In genomic region chr11:120467051-120467735, GRCm38 (mm10) we compare ENCODE assay signal across 8 mouse cellular contexts. TPM values are rescaled to one million over a fixed set of nuclear protein-coding genes. Genes with fewer than 3 reads are reported as not detected.
DNase-seq lines count a peak whose midpoint lies in the region; ATAC-seq and TF ChIP-seq lines count a peak whose summit lies in the region.

Arl16 (minus strand) TSS chr11:120467607.

- no peaks in the 10 kb centered on the region for H3K9me3 ChIP-seq in erythroblast, embryonic 14.5 days (ENCODE audit: control insufficient read depth, low read length)
- H3K9me3 ChIP-seq in heart, embryonic 11.5 days (replicated peaks; ENCODE audit: control insufficient read depth, low read length): no peaks in the 10 kb centered on the region
- no peaks in the 10 kb centered on the region for H3K9me3 ChIP-seq in kidney, embryonic 16.5 days (ENCODE audit: low read length)

- H3K27ac ChIP-seq in heart, embryonic 11.5 days (ENCODE audit: low read depth, low read length): peak within 1 kb of the TSS; percentile 68
- H3K27ac ChIP-seq in kidney, embryonic 16.5 days (ENCODE audit: low read length): peak within 1 kb of the TSS; percentile 76
- H3K27ac ChIP-seq in liver, adult 2 months (replicated peaks; ENCODE audit: insufficient read depth, low read depth, low read length): peak within 1 kb of the TSS; percentile 59

- DNase-seq in brain, embryonic 14.5 days (ENCODE audit: low read depth): peak; percentile 100
- DNase-seq in liver, adult 2 months (ENCODE audit: extremely low read depth, low read depth, low spot score): peak; percentile 94
- DNase-seq in splenic B cell, adult 2 months (ENCODE audit: low read depth, low spot score): peak; percentile 98

- no peaks in the 10 kb centered on the region for H3K27me3 ChIP-seq in C2C12 (ENCODE audit: control insufficient read depth, insufficient read depth, insufficient read length)
- H3K27me3 ChIP-seq in erythroblast, embryonic 14.5 days (ENCODE audit: control insufficient read depth): no peaks in the 10 kb centered on the region
- no peaks in the 10 kb centered on the region for H3K27me3 ChIP-seq in heart, embryonic 11.5 days (ENCODE audit: control insufficient read depth, insufficient read depth, low read length)
- H3K27me3 ChIP-seq in kidney, embryonic 16.5 days (ENCODE audit: insufficient read depth, low read length): no peaks in the 10 kb centered on the region
- no peaks in the 10 kb centered on the region for H3K27me3 ChIP-seq in liver, adult 2 months (ENCODE audit: control insufficient read depth, insufficient read depth, low read length)
- no peaks in the 10 kb centered on the region for H3K27me3 ChIP-seq in myocyte (ENCODE audit: control insufficient read depth, insufficient read depth, insufficient read length)
- no peaks in the 10 kb centered on the region for H3K27me3 ChIP-seq in splenic B cell, adult 2 months (ENCODE audit: control insufficient read depth, insufficient read depth, low read length, poor library complexity, severe bottlenecking)

- peak within 1 kb of the TSS; percentile 89 for H3K9ac ChIP-seq in heart, embryonic 11.5 days (ENCODE audit: low read depth, low read length)
- H3K9ac ChIP-seq in kidney, embryonic 16.5 days (replicated peaks; ENCODE audit: low read length): peak within 1 kb of the TSS; percentile 89
- peak within 1 kb of the TSS; percentile 95 for H3K9ac ChIP-seq in liver, adult 2 months (ENCODE audit: low read depth, low read length)

- H3K4me2 ChIP-seq in heart, embryonic 11.5 days: peak within 1 kb of the TSS; percentile 98
- peak within 1 kb of the TSS; percentile 79 for H3K4me2 ChIP-seq in kidney, embryonic 16.5 days (replicated peaks; ENCODE audit: low read depth, low read length)
- H3K4me2 ChIP-seq in myocyte (ENCODE audit: low read depth): peak within 1 kb of the TSS; percentile 91

- peak; percentile 92; the same call in 1 of the 2 replicates for TF ChIP-seq POLR2A in brain, embryonic 14.5 days (IDR thresholded peaks at IDR 0.05; ENCODE audit: borderline replicate concordance, extremely low read depth, insufficient read depth, insufficient read length, poor library complexity, severe bottlenecking)
- peak; percentile 87 for TF ChIP-seq POLR2A in liver, adult 2 months (IDR thresholded peaks at IDR 0.05; ENCODE audit: extremely low read depth, insufficient read depth, low read length)
- TF ChIP-seq POLR2A in myocyte (IDR thresholded peaks at IDR 0.05; ENCODE audit: insufficient read length, low read depth): peak; percentile 88

- ATAC-seq in heart, embryonic 11.5 days (replicated peaks; ENCODE audit: insufficient number of reproducible peaks, low FRiP score, low TSS enrichment): peak; percentile 99
- peak; percentile 100 for ATAC-seq in kidney, embryonic 16.5 days (ENCODE audit: low FRiP score, low TSS enrichment)

- peak within 1 kb of the TSS; percentile 97 for H3ac ChIP-seq in C2C12 (ENCODE audit: control insufficient read depth, insufficient read length, low read depth)
- H3ac ChIP-seq in myocyte (ENCODE audit: control insufficient read depth, insufficient read length): peak within 1 kb of the TSS; percentile 67

- H3K4me1 ChIP-seq in erythroblast, embryonic 14.5 days (ENCODE audit: control insufficient read depth): peaks cover 38% of the 10 kb centered on the region
- peaks cover 21% of the 10 kb centered on the region for H3K4me1 ChIP-seq in heart, embryonic 11.5 days (ENCODE audit: control insufficient read depth, insufficient read depth, low read length)
- H3K4me1 ChIP-seq in kidney, embryonic 16.5 days (ENCODE audit: insufficient read depth, low read length): peaks cover 19% of the 10 kb centered on the region
- peaks cover 19% of the 10 kb centered on the region for H3K4me1 ChIP-seq in liver, adult 2 months (ENCODE audit: control insufficient read depth, insufficient read depth, low read length)

- H3K79me2 ChIP-seq in C2C12 (ENCODE audit: control insufficient read depth, insufficient read depth): peaks cover 34% of the 10 kb centered on the region
- peaks cover 10% of the 10 kb centered on the region for H3K79me2 ChIP-seq in liver, adult 2 months (ENCODE audit: control insufficient read depth, insufficient read depth, low read length)
- peaks cover 22% of the 10 kb centered on the region for H3K79me2 ChIP-seq in myocyte (ENCODE audit: control insufficient read depth, insufficient read depth)

- WGBS in heart, embryonic 11.5 days (ENCODE audit: insufficient replicate concordance): under 1% methylated on average over 53 of the region's 54 CpGs
- under 1% methylated on average over 54 of the region's 54 CpGs for WGBS in kidney, embryonic 16.5 days
- under 1% methylated on average over 54 of the region's 54 CpGs for WGBS in liver, adult 2 months

- H3K36me3 ChIP-seq in C2C12 (ENCODE audit: control insufficient read depth, insufficient read depth) (peaks cover 47% of the 10 kb centered on the region), myocyte (ENCODE audit: control insufficient read depth, insufficient read depth) (peaks cover 20% of the 10 kb centered on the region)
- peaks cover 72% of the 10 kb centered on the region for H3K36me3 ChIP-seq in erythroblast, embryonic 14.5 days (ENCODE audit: control insufficient read depth)
- H3K36me3 ChIP-seq in heart, embryonic 11.5 days (ENCODE audit: control insufficient read depth, insufficient read depth, low read length): peaks cover 26% of the 10 kb centered on the region
- H3K36me3 ChIP-seq in kidney, embryonic 16.5 days (ENCODE audit: insufficient read depth, low read length): peaks cover 32% of the 10 kb centered on the region
- H3K36me3 ChIP-seq in liver, adult 2 months (ENCODE audit: control insufficient read depth, insufficient read depth, low read length): peaks cover 11% of the 10 kb centered on the region
- H3K36me3 ChIP-seq in splenic B cell, adult 2 months (ENCODE audit: control insufficient read depth, insufficient read depth, low read length, poor library complexity, severe bottlenecking): peaks cover 13% of the 10 kb centered on the region

- peaks cover 29% of the 10 kb centered on the region for H3K79me3 ChIP-seq in C2C12 (ENCODE audit: low read depth)

- peak within 1 kb of the TSS; percentile 94 for H3K4me3 ChIP-seq in C2C12 (ENCODE audit: insufficient read depth, poor library complexity, severe bottlenecking)
- peak within 1 kb of the TSS; percentile 84 for H3K4me3 ChIP-seq in erythroblast, embryonic 14.5 days (replicated peaks)
- peak within 1 kb of the TSS; percentile 92 for H3K4me3 ChIP-seq in heart, embryonic 11.5 days (ENCODE audit: low read depth, low read length)
- H3K4me3 ChIP-seq in kidney, embryonic 16.5 days (ENCODE audit: low read length): peak within 1 kb of the TSS; percentile 94
- H3K4me3 ChIP-seq in liver, adult 2 months (ENCODE audit: insufficient read depth, low read depth, low read length): peak within 1 kb of the TSS; percentile 90
- H3K4me3 ChIP-seq in myocyte: peak within 1 kb of the TSS; percentile 74

- no peak for TF ChIP-seq CTCF in C2C12 (IDR thresholded peaks at IDR 0.05; ENCODE audit: control insufficient read depth, insufficient read depth, insufficient read length)
- no peak for TF ChIP-seq CTCF in brain, embryonic 14.5 days (IDR thresholded peaks at IDR 0.05; ENCODE audit: borderline replicate concordance, extremely low read depth, insufficient read depth, insufficient read length)
- no peak for TF ChIP-seq CTCF in liver, adult 2 months (IDR thresholded peaks at IDR 0.05; ENCODE audit: low read depth, low read length)

TF ChIP-seq in C2C12, 6 proteins besides CTCF, POLR2A, EP300 and RAD21:
- TF ChIP-seq MYOD1 (IDR thresholded peaks at IDR 0.05; ENCODE audit: control insufficient read depth, insufficient read length, low read depth) (no peak), FOSL1 (IDR thresholded peaks at IDR 0.05; ENCODE audit: insufficient read depth, low read length, poor library complexity, severe bottlenecking) (no peak), USF1 (IDR thresholded peaks at IDR 0.05; ENCODE audit: low read depth) (no peak), CEBPB (IDR thresholded peaks at IDR 0.05; ENCODE audit: low read depth) (no peak), MYOG (IDR thresholded peaks at IDR 0.05; ENCODE audit: control insufficient read depth, extremely low read depth, insufficient read length) (no peak), MAX (IDR thresholded peaks at IDR 0.05) (no peak)
TF ChIP-seq in C2C12: peak in this region for 0.

TF ChIP-seq in myocyte, 11 proteins besides CTCF, POLR2A, EP300 and RAD21:
- TF ChIP-seq USF1 (IDR thresholded peaks at IDR 0.05; ENCODE audit: low read depth) (no peak), POLR2AphosphoS2 (IDR thresholded peaks at IDR 0.05; ENCODE audit: insufficient read length, low read depth) (peak; percentile 91), MYOG (IDR thresholded peaks at IDR 0.05; ENCODE audit: control insufficient read depth in 1 of 3, insufficient read depth in 1 of 3, insufficient read length in 2 of 3, low read depth in 2 of 3) (peak in 1 of 3 experiments; percentile 55), SRF (IDR thresholded peaks at IDR 0.05; ENCODE audit: control insufficient read depth, insufficient read length, low read depth) (peak; percentile 10), TCF3 (IDR thresholded peaks at IDR 0.05; ENCODE audit: insufficient read length, low read depth) (no peak)

RNA-seq across cellular contexts. Expression of gene Arl16, which starts in this region (rescaled TPM):
- polyA plus RNA-seq in C2C12 (2012; fragmentation: generic; extraction: Trizol): 26.4 TPM
- 42.4 and 45.8 TPM in 2 replicates for polyA plus RNA-seq in brain, embryonic 14.5 days (2012; rRNA removed)
- polyA plus RNA-seq in erythroblast, embryonic 14.5 days (2012): 2.6 and 4.9 TPM in 2 replicates
- polyA plus RNA-seq in heart, embryonic 11.5 days (2014; fragmentation: Nextera tagmentation; extraction: Ambion mirVana): 43.6 and 48.4 TPM in 2 replicates
- polyA plus RNA-seq in kidney, embryonic 16.5 days (2015; fragmentation: Nextera tagmentation; extraction: Ambion mirVana): 46.5 and 50.4 TPM in 2 replicates
- total RNA-seq in liver, adult 2 months (2014; rRNA removed): 9.5 and 9.6 TPM in 2 replicates
- 12.2 and 14.8 TPM in 2 replicates for polyA plus RNA-seq in liver, adult 2 months (2012; rRNA removed)
- polyA plus RNA-seq in myocyte (2012; fragmentation: generic; extraction: Trizol): 15.6 TPM

Comparison
In these comparisons a context has a peak if more than half of its experiments do, and no peak if none do; other contexts are left out.
1. Peak in every context shown above with its lines: DNase-seq, ATAC-seq, H3K4me3 ChIP-seq and H3K27ac ChIP-seq.